Comparison of ENCODE assay signal across 16 mouse cellular contexts in the genomic region with DNA sequence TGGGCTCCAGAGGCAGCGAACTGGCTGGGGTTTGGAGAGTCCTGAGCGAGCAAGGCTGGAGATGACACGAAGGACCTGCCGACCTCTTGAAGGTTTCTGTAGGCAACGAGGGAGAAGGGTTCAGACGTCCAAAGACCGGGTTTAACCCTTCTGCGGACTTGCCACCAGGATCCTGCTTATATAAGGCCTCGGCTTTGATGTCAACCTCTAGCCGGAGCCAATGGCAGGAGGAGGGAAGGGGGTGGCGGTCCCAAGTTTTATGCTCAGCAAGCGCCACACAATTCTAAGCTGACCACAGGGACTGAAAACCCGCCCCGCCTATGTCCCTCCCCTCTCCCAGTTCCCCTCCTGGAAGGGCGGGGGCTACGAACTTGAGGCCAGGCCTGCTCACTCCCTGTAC. TPM values are rescaled to one million over a fixed set of nuclear protein-coding genes. Genes with fewer than 3 reads are reported as not detected.
DNase-seq lines count a peak whose midpoint lies in the region; ATAC-seq and TF ChIP-seq lines count a peak whose summit lies in the region.
"Had no signal": no experiment of that assay in that cellular context is flagged by ENCODE, and none has a peak within 500 bp of the region (broad histone marks: within the 10 kb centered on the region; RNA-seq: fewer than 3 reads in every experiment).

No protein-coding gene starts in this region.

- no peak for TF ChIP-seq CTCF in ES-Bruce4 (IDR thresholded peaks at IDR 0.05; ENCODE audit: low read depth, low read length)

- H3K36me3 ChIP-seq in heart, embryonic 13.5 days = no peaks in the 10 kb centered on the region
- no peaks in the 10 kb centered on the region for H3K36me3 ChIP-seq in ES-Bruce4 (ENCODE audit: control insufficient read depth, insufficient read depth, low read length, poor library complexity, severe bottlenecking)
- no peaks in the 10 kb centered on the region for H3K36me3 ChIP-seq in limb, embryonic 11.5 days (ENCODE audit: control insufficient read depth, insufficient read depth, low read length)
- H3K36me3 ChIP-seq: neural tube, embryonic 13.5 days had no signal

- no peak for TF ChIP-seq POLR2A in ES-Bruce4 (IDR thresholded peaks at IDR 0.05; ENCODE audit: insufficient read depth, low read length)

- H3K9me3 ChIP-seq in heart, embryonic 13.5 days = no peaks in the 10 kb centered on the region
- no peaks in the 10 kb centered on the region for H3K9me3 ChIP-seq in ES-Bruce4 (replicated peaks; ENCODE audit: control insufficient read depth, insufficient read depth, low read length, poor library complexity, severe bottlenecking)
- H3K9me3 ChIP-seq in limb, embryonic 11.5 days (ENCODE audit: control insufficient read depth, low read length) = no peaks in the 10 kb centered on the region
- H3K9me3 ChIP-seq: neural tube, embryonic 13.5 days had no signal

- peak overlapping the region; percentile 76 for H3K4me2 ChIP-seq in heart, embryonic 13.5 days
- peak overlapping the region; percentile 37 for H3K4me2 ChIP-seq in limb, embryonic 11.5 days (ENCODE audit: low read depth, severe bottlenecking)
- H3K4me2 ChIP-seq: neural tube, embryonic 13.5 days had no signal

- H3K4me3 ChIP-seq in heart, embryonic 13.5 days = peak overlapping the region; percentile 53
- peak overlapping the region; percentile 35 for H3K4me3 ChIP-seq in ES-Bruce4 (ENCODE audit: low read depth, low read length)
- peak overlapping the region; percentile 21 for H3K4me3 ChIP-seq in limb, embryonic 11.5 days (ENCODE audit: low read depth, low read length)
- H3K4me3 ChIP-seq: neural tube, embryonic 13.5 days had no signal

- no peak for ATAC-seq in heart, embryonic 13.5 days (ENCODE audit: extremely low read depth, insufficient number of reproducible peaks, low FRiP score, low TSS enrichment)
- ATAC-seq in limb, embryonic 11.5 days (ENCODE audit: insufficient number of reproducible peaks, low FRiP score, low TSS enrichment, low read depth) = no peak

- WGBS in heart, embryonic 13.5 days = 15% methylated on average over 16 of the region's 16 CpGs
- 3% methylated on average over 16 of the region's 16 CpGs for WGBS in limb, embryonic 11.5 days

- TF ChIP-seq EP300 in ES-Bruce4 (IDR thresholded peaks at IDR 0.05; ENCODE audit: insufficient read depth, low read depth, low read length) = no peak

- H3K4me1 ChIP-seq in heart, embryonic 13.5 days = peaks cover 55% of the 10 kb centered on the region
- H3K4me1 ChIP-seq in ES-Bruce4 (ENCODE audit: control insufficient read depth, insufficient read depth, low read length) = peaks cover 2% of the 10 kb centered on the region
- peaks cover 32% of the 10 kb centered on the region for H3K4me1 ChIP-seq in limb, embryonic 11.5 days (ENCODE audit: control insufficient read depth, insufficient read depth, low read length)

- peak overlapping the region; percentile 86 for H3K27ac ChIP-seq in heart, embryonic 13.5 days (replicated peaks)
- no peak overlapping the region for H3K27ac ChIP-seq in ES-Bruce4 (ENCODE audit: insufficient read depth, low read length)
- no peak overlapping the region for H3K27ac ChIP-seq in limb, embryonic 11.5 days (replicated peaks; ENCODE audit: low read depth, low read length)
- H3K27ac ChIP-seq: neural tube, embryonic 13.5 days had no signal

- H3K27me3 ChIP-seq in heart, embryonic 13.5 days (replicated peaks) = peaks cover 96% of the 10 kb centered on the region
- peaks cover 38% of the 10 kb centered on the region for H3K27me3 ChIP-seq in ES-Bruce4 (ENCODE audit: control insufficient read depth, insufficient read depth, low read length, poor library complexity, severe bottlenecking)
- H3K27me3 ChIP-seq in limb, embryonic 11.5 days (ENCODE audit: control insufficient read depth, insufficient read depth, low read length) = peaks cover 90% of the 10 kb centered on the region

- H3K9ac ChIP-seq in heart, embryonic 13.5 days = peak overlapping the region; percentile 83
- no peak overlapping the region for H3K9ac ChIP-seq in ES-Bruce4 (ENCODE audit: low read depth, poor library complexity, severe bottlenecking)
- 0 out of 2 replicates have a peak overlapping the region, but pooled peaks have one; percentile 23 for H3K9ac ChIP-seq in limb, embryonic 11.5 days (ENCODE audit: low read length)
- H3K9ac ChIP-seq: neural tube, embryonic 13.5 days had no signal

- no peak for DNase-seq in heart, adult 11 months
- peak; percentile 57 for DNase-seq in embryo, embryonic 11 days
- peak; percentile 61 for DNase-seq in limb, embryonic 11.5 days (ENCODE audit: low spot score)
- no peak for DNase-seq in layer of hippocampus, adult 9-11 months
- no peak for DNase-seq in right cerebral cortex, postnatal 4 days
- DNase-seq in right cerebral cortex, postnatal 10 days (ENCODE audit: low spot score in 2 of 2) = no peak
- DNase-seq: cerebellum, adult 18-20 months; kidney, adult 8-10 months; liver; lung, postnatal 14 days; right cerebral cortex, postnatal 14 days; thymus, postnatal 4 days had no signal

RNA-seq across cellular contexts. Expression of a gene that starts 0.8 kb away (rescaled TPM):
- polyA plus RNA-seq in heart, embryonic 13.5 days (2015; fragmentation: Nextera tagmentation; extraction: Ambion mirVana) = 19.7 and 24.3 TPM in 2 replicates
- 3.7 and 7.0 TPM in 2 replicates for polyA plus RNA-seq in ES-Bruce4 (2011; ENCODE audit: insufficient read depth, insufficient read length, low read depth, missing spikeins)
- 2.6 and 3.0 TPM in 2 replicates for polyA plus RNA-seq in limb, embryonic 11.5 days (2014; fragmentation: Nextera tagmentation; extraction: Ambion mirVana)
- polyA plus RNA-seq: midbrain, embryonic 14.5 days had no signal

RNA-seq across cellular contexts. Expression of a gene that starts 30.4 kb away (rescaled TPM):
- polyA plus RNA-seq in heart, embryonic 13.5 days (2015; fragmentation: Nextera tagmentation; extraction: Ambion mirVana) = 6.9 and 7.1 TPM in 2 replicates
- 15.2 and 19.8 TPM in 2 replicates for polyA plus RNA-seq in ES-Bruce4 (2011; ENCODE audit: insufficient read depth, insufficient read length, low read depth, missing spikeins)
- 14.1 and 15.2 TPM in 2 replicates for polyA plus RNA-seq in limb, embryonic 11.5 days (2014; fragmentation: Nextera tagmentation; extraction: Ambion mirVana)

Comparison
In these comparisons a context has a peak if more than half of its experiments do, and no peak if none do; other contexts are left out.
1. DNase-seq: peak in embryo, embryonic 11 days (single experiment) and limb, embryonic 11.5 days (single experiment); none in heart, adult 11 months (single experiment), layer of hippocampus, adult 9-11 months (single experiment), right cerebral cortex, postnatal 4 days (single experiment) and right cerebral cortex, postnatal 10 days (0 of 2).
2. Peak in every context shown above with its lines, with median percentiles within 50 percentile points of each other: H3K4me3 ChIP-seq.